Mouse (Mus musculus): ENCODE results near the gene Vps29. TPM values are rescaled to one million over a fixed set of nuclear protein-coding genes. Genes with fewer than 3 reads are reported as not detected.
A peak's percentile ranks its signal among the peaks of the same experiment; 100 is the strongest.

Vps29 gene
- total RNA-seq (2021) (10 to 100 TPM; 85.4 to 91.4 TPM), polyA plus RNA-seq (2012; rRNA removed) (39.2 and 70.9 TPM in 2 replicates)
- long read RNA-seq, transcript Vps29-208 (4 exons, 2,716 nt): major isoform, 68 of 72 reads
- long read RNA-seq, partial matches to known transcripts: 2 of 72 reads
- long read RNA-seq, other reads (novel, unspliced or antisense): 1 of 72 reads

- no peaks in the 10 kb centered on the region for H3K36me3 ChIP-seq (ENCODE audit: control insufficient read depth, insufficient read depth, low read length)
- intact Hi-C loops (cut with DNase I): loop anchor here (1.0 to 10.0 kb wide), 2 partner anchors 18 to 199 kb away; partner anchors contain the start of genes Fam216a and Ppp1cc
- peak within 1 kb of the TSS; percentile 76 for H3K4me3 ChIP-seq
- TF ChIP-seq CTCF (IDR thresholded peaks at IDR 0.05): no peak
- peak; percentile 80 for TF ChIP-seq POLR2A (IDR thresholded peaks at IDR 0.05; ENCODE audit: insufficient read depth, low read depth, low read length)
- H3K9ac ChIP-seq (ENCODE audit: low read depth, low read length): peak within 1 kb of the TSS; percentile 91
- H3K27ac ChIP-seq: peak within 1 kb of the TSS; percentile 91
- no peaks in the 10 kb centered on the region; the same call in 1 of the 2 replicates for H3K4me1 ChIP-seq (ENCODE audit: control insufficient read depth, insufficient read depth, low read length)
- no peaks in the 10 kb centered on the region for H3K79me2 ChIP-seq (replicated peaks; ENCODE audit: control insufficient read depth, insufficient read depth, low read length)
- WGBS: 1% methylated on average over 51 of the region's 51 CpGs
- no peaks in the 10 kb centered on the region for H3K27me3 ChIP-seq (ENCODE audit: control insufficient read depth, insufficient read depth, low read length)
- DNase-seq: peak; percentile 98 to 99
These were observed at the start of gene Vps29, which contains the start of gene Rad9b for GRCm38 (mm10) chr5:122353807-122354491. Vps29 (plus strand) TSS chr5:122354369. Rad9b (minus strand) TSS chr5:122354233.

DNA sequence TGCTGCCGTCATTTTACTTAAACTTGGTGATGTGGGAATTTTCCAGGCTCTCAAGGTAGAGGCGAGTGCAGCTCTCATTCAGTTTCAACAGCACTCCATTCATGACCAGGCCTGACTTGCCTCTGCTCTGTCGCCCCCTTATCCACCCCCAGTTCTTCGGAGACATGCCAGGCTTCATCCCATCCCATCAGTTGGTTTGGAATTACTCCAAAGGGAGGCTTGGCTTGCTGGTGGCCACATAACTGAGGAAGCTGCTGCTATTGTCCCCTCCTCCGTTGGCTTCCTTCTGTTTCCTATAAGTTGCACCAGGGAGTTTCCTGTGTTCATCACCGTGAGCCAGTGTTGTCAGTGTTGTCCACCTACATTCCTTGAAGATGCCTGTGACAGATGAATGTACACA lies 49.6 kb upstream of the Vps29 start:
- 20% methylated on average over 6 of the region's 6 CpGs for WGBS
- TF ChIP-seq CTCF (IDR thresholded peaks at IDR 0.05): no peak
- no peak for TF ChIP-seq POLR2A (IDR thresholded peaks at IDR 0.05; ENCODE audit: insufficient read depth, low read depth, low read length)
- TF ChIP-seq EP300 (IDR thresholded peaks at IDR 0.05; ENCODE audit: insufficient read depth, low read depth, low read length): no peak
- H3K4me3 ChIP-seq: no peak overlapping the region
- peaks cover 8% of the 10 kb centered on the region for H3K79me2 ChIP-seq (replicated peaks; ENCODE audit: control insufficient read depth, insufficient read depth, low read length)
- intact Hi-C loops (cut with DNase I): no loop called here
- no peaks in the 10 kb centered on the region for H3K27me3 ChIP-seq (ENCODE audit: control insufficient read depth, insufficient read depth, low read length)
- no peak overlapping the region for H3K9ac ChIP-seq (ENCODE audit: low read depth, low read length)
- no peak overlapping the region; the same call in 1 of the 2 replicates for H3K27ac ChIP-seq
- H3K4me1 ChIP-seq (ENCODE audit: control insufficient read depth, insufficient read depth, low read length): peaks cover 36% of the 10 kb centered on the region
- DNase-seq: no peak
- peaks cover 22% of the 10 kb centered on the region for H3K36me3 ChIP-seq (ENCODE audit: control insufficient read depth, insufficient read depth, low read length)

DNA sequence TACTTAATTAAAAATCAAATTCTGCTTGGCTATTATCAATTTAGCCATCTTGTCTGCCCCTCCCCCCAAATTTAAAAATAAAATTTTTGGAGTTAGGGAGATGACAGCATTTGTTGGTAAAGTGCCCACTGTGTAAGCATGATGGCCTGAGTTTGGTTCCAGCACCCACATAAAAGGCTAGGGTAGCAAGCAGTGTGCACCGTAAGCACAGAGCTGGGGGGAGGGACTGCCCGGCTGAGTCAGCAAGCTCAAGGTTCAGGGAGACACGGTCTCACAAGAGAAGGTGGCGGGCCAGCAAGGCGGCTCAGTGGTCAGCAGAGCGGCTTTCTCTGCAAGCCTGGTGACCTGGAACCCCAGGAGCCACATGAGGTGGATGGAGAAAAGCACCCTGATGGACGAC lies 48.7 kb upstream of the Vps29 start:
- Histone ChIP-seq H3K9ac (ENCODE audit: low read depth, low read length) (no peak overlapping the region), H3K27ac (no peak overlapping the region), H3K27me3 (ENCODE audit: control insufficient read depth, insufficient read depth, low read length) (no peaks in the 10 kb centered on the region), H3K4me1 (ENCODE audit: control insufficient read depth, insufficient read depth, low read length) (peaks cover 29% of the 10 kb centered on the region), H3K36me3 (ENCODE audit: control insufficient read depth, insufficient read depth, low read length) (peaks cover 22% of the 10 kb centered on the region), H3K4me3 (no peak overlapping the region), H3K79me2 (replicated peaks; ENCODE audit: control insufficient read depth, insufficient read depth, low read length) (peaks cover 8% of the 10 kb centered on the region)
- WGBS: 85% methylated on average over 7 of the region's 7 CpGs
- TF ChIP-seq POLR2A (IDR thresholded peaks at IDR 0.05; ENCODE audit: insufficient read depth, low read depth, low read length): no peak
- TF ChIP-seq EP300 (IDR thresholded peaks at IDR 0.05; ENCODE audit: insufficient read depth, low read depth, low read length): no peak
- no peak for TF ChIP-seq CTCF (IDR thresholded peaks at IDR 0.05)
- no peak for DNase-seq
- intact Hi-C loops (cut with DNase I): no loop called here

GRCm38 (mm10) chr5:122306536-122306935 lies 47.6 kb upstream of the Vps29 start:
- Histone ChIP-seq H3K79me2 (replicated peaks; ENCODE audit: control insufficient read depth, insufficient read depth, low read length) (peaks cover 8% of the 10 kb centered on the region), H3K4me1 (ENCODE audit: control insufficient read depth, insufficient read depth, low read length) (peaks cover 27% of the 10 kb centered on the region), H3K4me3 (no peak overlapping the region), H3K9ac (ENCODE audit: low read depth, low read length) (no peak overlapping the region), H3K36me3 (ENCODE audit: control insufficient read depth, insufficient read depth, low read length) (peaks cover 21% of the 10 kb centered on the region), H3K27ac (no peak overlapping the region), H3K27me3 (ENCODE audit: control insufficient read depth, insufficient read depth, low read length) (no peaks in the 10 kb centered on the region)
- 84% methylated on average over 3 of the region's 3 CpGs for WGBS
- DNase-seq: no peak
- TF ChIP-seq POLR2A (IDR thresholded peaks at IDR 0.05; ENCODE audit: insufficient read depth, low read depth, low read length): no peak
- no peak for TF ChIP-seq CTCF (IDR thresholded peaks at IDR 0.05)
- intact Hi-C loops (cut with DNase I): no loop called here

GRCm38 (mm10) chr5:122310699-122311098 lies 43.5 kb upstream of the Vps29 start:
- peaks cover 4% of the 10 kb centered on the region for H3K79me2 ChIP-seq (replicated peaks; ENCODE audit: control insufficient read depth, insufficient read depth, low read length)
- peaks cover 5% of the 10 kb centered on the region; the same call in 1 of the 2 replicates for H3K36me3 ChIP-seq (ENCODE audit: control insufficient read depth, insufficient read depth, low read length)
- DNase-seq: no peak
- no peak overlapping the region for H3K4me3 ChIP-seq
- H3K27ac ChIP-seq: no peak overlapping the region
- TF ChIP-seq POLR2A (IDR thresholded peaks at IDR 0.05; ENCODE audit: insufficient read depth, low read depth, low read length) (no peak), EP300 (IDR thresholded peaks at IDR 0.05; ENCODE audit: insufficient read depth, low read depth, low read length) (no peak), CTCF (IDR thresholded peaks at IDR 0.05) (no peak)
- H3K9ac ChIP-seq (ENCODE audit: low read depth, low read length): no peak overlapping the region
- intact Hi-C loops (cut with DNase I): loop anchor here (5.0 kb wide), 1 partner anchor 43 kb away; no protein-coding TSS in a partner anchor
- H3K4me1 ChIP-seq (ENCODE audit: control insufficient read depth, insufficient read depth, low read length): peaks cover 13% of the 10 kb centered on the region
- H3K27me3 ChIP-seq (ENCODE audit: control insufficient read depth, insufficient read depth, low read length): no peaks in the 10 kb centered on the region
- WGBS: 74% methylated on average over 8 of the region's 8 CpGs

GRCm38 (mm10) chr5:122311692-122312091 lies 42.5 kb upstream of the Vps29 start:
- Histone ChIP-seq H3K27me3 (ENCODE audit: control insufficient read depth, insufficient read depth, low read length) (no peaks in the 10 kb centered on the region), H3K4me3 (no peak overlapping the region), H3K27ac (no peak overlapping the region), H3K79me2 (replicated peaks; ENCODE audit: control insufficient read depth, insufficient read depth, low read length) (peaks cover 4% of the 10 kb centered on the region), H3K9ac (ENCODE audit: low read depth, low read length) (no peak overlapping the region), H3K36me3 (ENCODE audit: control insufficient read depth, insufficient read depth, low read length) (peaks cover 6% of the 10 kb centered on the region; the same call in 1 of the 2 replicates), H3K4me1 (ENCODE audit: control insufficient read depth, insufficient read depth, low read length) (peaks cover 16% of the 10 kb centered on the region)
- intact Hi-C loops (cut with DNase I): loop anchor here (5.0 kb wide), 1 partner anchor 44 kb away; no protein-coding TSS in a partner anchor
- WGBS: 59% methylated on average over 7 of the region's 7 CpGs
- TF ChIP-seq CTCF (IDR thresholded peaks at IDR 0.05): no peak
- no peak for TF ChIP-seq POLR2A (IDR thresholded peaks at IDR 0.05; ENCODE audit: insufficient read depth, low read depth, low read length)
- no peak for TF ChIP-seq EP300 (IDR thresholded peaks at IDR 0.05; ENCODE audit: insufficient read depth, low read depth, low read length)
- no peak for DNase-seq

Measured in heart, adult 2 months (tissue).